Mouse (Mus musculus) small intestine, adult 2 months (tissue): Measurements from ENCODE around the gene Rerg. TPM values are rescaled to one million over a fixed set of nuclear protein-coding genes. Genes with fewer than 3 reads are reported as not detected.

Experiments
- H3K27ac ChIP-seq: fragments of 200-500 bp; 2 replicates; pipeline ENCODE4 v1.5.1; 2012; ENCODE audit warnings: low read depth, low read length, control low read depth, inconsistent platforms; ENCODE audit not compliant: insufficient read depth
- H3K27me3 ChIP-seq: fragments of 200-500 bp; 2 replicates; pipeline ENCODE4 v1.6.1; 2012; ENCODE audit warnings: mild to moderate bottlenecking, moderate library complexity, low read length, inconsistent platforms; ENCODE audit not compliant: control insufficient read depth, insufficient read depth
- H3K36me3 ChIP-seq: fragments of 200-500 bp; 2 replicates; pipeline ENCODE4 v1.6.1; 2012; ENCODE audit warnings: mild to moderate bottlenecking, low read length, control low read depth, inconsistent platforms; ENCODE audit not compliant: control insufficient read depth, insufficient read depth
- H3K4me1 ChIP-seq: fragments of 200-500 bp; 2 replicates; pipeline ENCODE4 v1.6.1; 2012; ENCODE audit warnings: low read length, inconsistent platforms, mixed read lengths; ENCODE audit not compliant: control insufficient read depth, insufficient read depth, insufficient read length
- H3K4me3 ChIP-seq: fragments of 200-500 bp; 2 replicates; pipeline ENCODE4 v1.5.1; 2012; ENCODE audit warnings: low read depth, mild to moderate bottlenecking, control low read depth, inconsistent platforms, low read length, moderate library complexity
- CTCF ChIP-seq: fragments of 200-500 bp; IDR thresholded peaks from 2 replicates; pipeline ENCODE4 v1.5.1; 2012; ENCODE audit warnings: low read depth, mild to moderate bottlenecking, control low read depth, inconsistent platforms, low read length, moderate library complexity, mixed read lengths; ENCODE audit not compliant: insufficient replicate concordance, insufficient read length; ENCODE audit errors: extremely low read depth
- POLR2A ChIP-seq: fragments of 200-500 bp; IDR thresholded peaks from 2 replicates; pipeline ENCODE4 v1.6.1; 2012; ENCODE audit warnings: low read depth, mild to moderate bottlenecking, control low read depth, inconsistent platforms, low read length, moderate library complexity
- WGBS: fragments of 180-500 bp; shearing (Covaris S2); methylation state at CpG from one replicate; pipeline ENCODE4 v1.1.7; 2018; 5-methylcytosine and 5-hydroxymethylcytosine counted together
- polyA plus RNA-seq: library from polyadenylated mRNA; depleted of rRNA; stranded (reverse); fragments of >200 nt; gene quantifications from 2 replicates; pipeline ENCODE4 v1.2.3, GENCODE M21; 2012; rRNA removed

The Rerg gene
- polyA plus RNA-seq, 1 experiment: 3.4 TPM

DNA sequence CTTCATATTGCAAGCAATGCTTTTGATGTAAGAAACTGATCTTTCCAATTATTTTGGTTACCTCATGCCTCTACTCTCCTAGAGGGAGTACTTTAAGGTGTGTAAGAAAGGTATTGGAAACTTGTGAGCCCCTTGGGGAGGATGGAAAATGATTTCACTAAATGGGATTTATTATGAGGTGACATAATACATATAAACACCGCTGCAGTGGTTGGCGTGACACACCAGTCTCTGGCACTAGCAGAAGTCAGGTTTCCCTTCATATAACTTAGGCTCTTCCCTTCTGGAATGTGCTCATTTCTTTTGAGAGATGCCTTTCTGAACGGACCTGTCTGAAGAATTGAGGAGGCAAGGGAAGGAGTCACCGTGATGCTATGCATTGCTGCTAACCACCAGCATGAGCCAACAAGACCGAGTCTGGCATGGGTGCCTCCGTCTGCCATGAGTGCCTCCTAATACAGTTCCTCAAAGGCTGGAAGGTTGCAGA is 139.6 kb downstream of the Rerg start:
- TF ChIP-seq CTCF: no peak
- 78% methylated on average over 6 of the region's 6 CpGs for WGBS
- Histone ChIP-seq H3K36me3 (no peaks in the 10 kb centered on the region), H3K4me1 (no peaks in the 10 kb centered on the region), H3K27me3 (no peaks in the 10 kb centered on the region), H3K4me3 (no peak overlapping the region), H3K27ac (no peak overlapping the region)

DNA sequence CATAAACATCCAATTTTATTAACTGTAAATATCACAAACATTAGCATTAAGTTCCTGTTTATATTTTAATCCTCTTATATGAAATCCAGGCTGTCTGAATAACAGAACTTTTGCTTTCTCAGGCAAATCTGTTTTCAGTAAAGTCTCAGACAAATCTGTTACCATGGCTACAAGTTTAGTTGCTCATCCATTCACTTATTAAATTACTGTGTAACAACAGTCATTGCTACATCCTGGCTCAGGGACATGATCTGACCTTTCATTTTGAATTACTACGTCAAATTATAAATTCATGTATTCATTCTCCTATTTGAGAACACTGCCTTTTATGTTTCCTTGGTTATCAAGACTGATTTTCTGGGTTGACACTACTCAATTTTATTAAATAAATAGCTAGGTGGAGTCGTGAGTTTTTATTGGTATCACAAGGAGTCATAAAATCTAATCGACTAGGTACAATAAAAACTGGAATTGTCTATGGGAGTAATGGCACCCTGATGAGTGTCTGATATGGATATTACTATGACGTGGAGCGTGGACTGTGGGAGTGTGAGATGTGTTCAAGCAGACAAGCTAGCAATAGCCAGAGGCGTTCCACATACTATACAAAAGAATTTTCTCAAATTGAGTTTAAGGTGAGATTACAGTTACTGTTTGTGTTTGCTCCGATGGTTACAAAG is 140.2 kb downstream of the Rerg start:
- Histone ChIP-seq H3K4me3 (no peak overlapping the region), H3K4me1 (no peaks in the 10 kb centered on the region), H3K36me3 (no peaks in the 10 kb centered on the region), H3K27me3 (no peaks in the 10 kb centered on the region), H3K27ac (no peak overlapping the region)
- TF ChIP-seq POLR2A: no peak
- TF ChIP-seq CTCF: no peak
- WGBS: 35% methylated on average over 7 of the region's 7 CpGs

DNA sequence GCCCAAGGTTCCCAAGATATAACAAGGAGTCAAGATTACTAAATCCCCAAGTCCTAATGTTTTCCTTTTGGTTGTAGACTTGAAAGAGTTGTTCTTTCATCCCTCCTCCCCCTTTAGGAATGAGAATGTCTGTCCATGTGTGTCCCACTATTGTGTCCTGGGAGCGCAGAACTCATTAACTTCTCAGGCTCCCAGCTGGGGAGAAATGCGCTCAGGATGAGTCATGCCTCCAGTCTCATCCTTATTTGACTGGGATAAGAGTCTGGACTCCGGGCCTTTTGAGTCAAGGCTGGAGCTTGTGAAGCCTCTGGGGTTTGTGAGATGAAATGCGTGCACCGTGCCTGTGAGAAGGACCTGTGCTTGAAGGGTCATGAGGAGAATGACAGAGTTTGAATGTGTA is 144.8 kb downstream of the Rerg start:
- no peaks in the 10 kb centered on the region; the same call in 1 of the 2 replicates for H3K27me3 ChIP-seq
- H3K4me1 ChIP-seq: no peaks in the 10 kb centered on the region
- H3K27ac ChIP-seq: no peak overlapping the region
- no peak overlapping the region for H3K4me3 ChIP-seq
- no peaks in the 10 kb centered on the region for H3K36me3 ChIP-seq
- WGBS: 79% methylated on average over 5 of the region's 5 CpGs
- no peak for TF ChIP-seq CTCF

DNA sequence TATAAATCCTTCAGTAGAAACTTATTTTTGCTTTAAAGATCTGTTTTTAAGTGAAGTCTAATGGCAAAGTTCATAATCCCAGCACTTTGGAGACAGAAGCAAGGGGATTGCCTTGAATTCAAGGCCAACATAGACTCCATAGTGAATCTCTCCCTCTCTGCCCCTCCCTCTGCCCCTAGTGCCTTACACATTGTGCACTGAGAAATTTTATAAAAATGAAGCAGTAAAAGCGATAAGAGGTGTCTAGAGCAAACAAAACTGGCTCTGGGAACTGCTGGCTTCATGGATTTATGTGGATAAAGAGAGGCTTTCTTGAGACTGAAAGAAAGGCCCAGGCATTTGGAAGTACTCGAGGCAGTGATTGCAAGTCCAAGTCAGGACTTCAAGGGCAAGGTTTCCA is 145.8 kb downstream of the Rerg start:
- no peak for TF ChIP-seq CTCF
- no peak for TF ChIP-seq POLR2A
- 39% methylated on average over 2 of the region's 2 CpGs for WGBS
- H3K4me1 ChIP-seq: no peaks in the 10 kb centered on the region
- no peaks in the 10 kb centered on the region for H3K36me3 ChIP-seq
- no peak overlapping the region for H3K27ac ChIP-seq
- H3K27me3 ChIP-seq: no peaks in the 10 kb centered on the region; the same call in 1 of the 2 replicates
- no peak overlapping the region for H3K4me3 ChIP-seq

DNA sequence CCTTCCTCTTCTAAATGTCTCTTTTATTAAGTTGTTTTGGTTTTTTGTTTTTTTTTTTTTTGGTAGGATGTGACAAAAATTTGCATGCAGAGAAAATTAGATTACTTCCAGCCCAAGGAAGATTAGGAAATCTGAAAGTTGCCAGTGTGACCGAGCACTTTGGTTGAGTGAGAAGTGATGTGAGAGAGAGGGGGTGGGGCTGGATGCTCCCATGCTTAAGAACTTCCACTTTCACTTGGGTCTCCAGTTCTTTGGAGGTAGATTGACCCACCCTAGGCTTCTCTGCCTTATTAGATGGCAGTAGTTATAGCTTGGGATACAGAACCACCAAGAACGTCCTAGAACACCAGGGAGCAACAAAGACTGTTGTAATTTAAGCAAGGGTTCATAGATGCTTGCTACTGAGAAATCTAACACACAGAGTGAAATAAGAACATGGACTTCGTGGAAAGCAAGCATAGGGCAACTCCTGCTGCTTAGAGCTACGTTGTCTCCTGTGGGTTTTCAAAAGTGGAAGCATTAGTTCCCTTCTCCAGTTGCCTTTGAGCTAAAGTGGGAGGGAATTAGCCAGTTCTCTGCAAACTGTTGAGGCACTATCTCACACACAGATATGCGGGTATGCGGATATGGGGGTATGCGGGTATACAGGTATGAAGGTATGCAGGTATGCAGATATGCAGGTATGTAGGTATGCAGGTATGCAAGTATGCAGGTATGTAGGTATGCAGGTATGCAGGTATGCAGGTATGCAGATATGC is 152.9 kb downstream of the Rerg start:
- WGBS: 77% methylated on average over 7 of the region's 7 CpGs
- Histone ChIP-seq H3K36me3 (no peaks in the 10 kb centered on the region), H3K4me3 (no peak overlapping the region), H3K27ac (no peak overlapping the region), H3K27me3 (no peaks in the 10 kb centered on the region; the same call in 1 of the 2 replicates), H3K4me1 (no peaks in the 10 kb centered on the region)
- no peak for TF ChIP-seq POLR2A
- TF ChIP-seq CTCF: no peak

DNA sequence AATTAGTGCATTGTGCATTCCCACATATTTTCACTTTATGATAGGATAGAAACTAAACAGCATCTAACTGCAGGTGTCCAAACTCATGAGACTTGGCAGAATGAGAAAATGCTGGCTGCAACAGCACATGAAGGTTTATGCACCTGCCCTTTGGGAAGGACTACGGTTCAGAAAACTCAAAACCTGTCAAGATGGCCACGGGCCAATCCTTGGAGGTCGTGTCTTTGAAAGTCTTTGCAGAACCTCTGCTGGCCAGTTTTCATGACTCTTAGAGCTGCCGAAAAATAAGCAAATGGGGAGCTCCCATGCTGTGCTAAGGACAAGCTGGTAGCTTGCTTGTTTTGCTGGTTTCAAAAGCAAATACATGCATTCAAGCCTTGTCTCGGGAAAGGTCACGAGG is 156.0 kb downstream of the Rerg start:
- no peak for TF ChIP-seq CTCF
- no peak for TF ChIP-seq POLR2A
- no peaks in the 10 kb centered on the region for H3K36me3 ChIP-seq
- H3K4me1 ChIP-seq: no peaks in the 10 kb centered on the region

DNA sequence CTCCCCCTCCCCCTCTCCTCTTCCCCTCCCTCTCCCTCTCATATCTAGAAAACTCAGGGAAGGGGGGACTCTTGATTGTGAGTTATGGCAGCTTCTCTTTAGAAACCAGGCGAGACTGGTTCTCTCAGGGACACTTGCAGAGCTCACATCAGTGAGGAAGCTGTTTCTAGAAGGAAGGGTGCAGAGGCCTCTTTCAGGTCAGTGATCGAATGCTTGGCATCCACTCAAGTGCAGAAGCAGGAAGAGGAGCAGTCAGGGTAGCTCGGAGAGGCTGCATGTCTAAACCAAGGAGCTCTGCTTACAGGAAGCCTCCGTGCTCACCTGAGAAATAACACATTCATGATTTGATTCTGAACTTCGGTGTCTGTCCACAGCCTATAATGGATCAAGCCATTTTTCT is 159.1 kb downstream of the Rerg start:
- no peak for TF ChIP-seq POLR2A
- TF ChIP-seq CTCF: no peak
- no peak overlapping the region for H3K4me3 ChIP-seq
- no peak overlapping the region for H3K27ac ChIP-seq
- H3K27me3 ChIP-seq: no peaks in the 10 kb centered on the region
- 31% methylated on average over 5 of the region's 5 CpGs for WGBS
- no peaks in the 10 kb centered on the region for H3K4me1 ChIP-seq
- H3K36me3 ChIP-seq: no peaks in the 10 kb centered on the region

More for the DNA sequence above, 156.0 kb downstream of the Rerg start:
- 51% methylated on average over 6 of the region's 6 CpGs for WGBS
- no peak overlapping the region for H3K27ac ChIP-seq
- H3K27me3 ChIP-seq: no peaks in the 10 kb centered on the region
- no peak overlapping the region for H3K4me3 ChIP-seq

Other genes starting within 250 kb of the Rerg start
- gene Erp27, start 248.3 kb downstream of the Rerg start, polyA plus RNA-seq: 0.28 and 23.3 TPM in 2 replicates
- 0.04 TPM in 1 of 2 replicates, not detected in the other for gene Pde6h, start 246.7 kb downstream of the Rerg start, polyA plus RNA-seq
- gene Arhgdib, start 228.6 kb downstream of the Rerg start, polyA plus RNA-seq: 11.2 and 22.6 TPM in 2 replicates
- 0.55 and 0.56 TPM in 2 replicates for gene Ptpro, start 81.8 kb upstream of the Rerg start, polyA plus RNA-seq